Mouse (Mus musculus) left cerebral cortex, adult 6 months (tissue): ENCODE data around the gene C1rb. TPM values are rescaled to one million over a fixed set of nuclear protein-coding genes. Genes with fewer than 3 reads are reported as not detected.

Experiments used
- long read RNA-seq, 2 experiments: library from polyadenylated mRNA; unstranded; transcript quantifications; one replicate each; pipeline ENCODE4 v2.0.0; 2019 to 2020
- polyA plus RNA-seq: library from polyadenylated mRNA; unstranded; fragments of <200 nt; fragmentation: Nextera tagmentation; gene quantifications from 2 replicates; pipeline ENCODE4 v1.2.3, GENCODE M21; 2021

Gene C1rb
- polyA plus RNA-seq: not detected in 2 replicates
- long read RNA-seq, experiment 1: 0 reads
- long read RNA-seq, experiment 2: 0 reads

GRCm38 (mm10) chr6:124570026-124570425 lies at the start of gene C1rb:
C1rb (plus strand) TSS chr6:124570294.

DNA sequence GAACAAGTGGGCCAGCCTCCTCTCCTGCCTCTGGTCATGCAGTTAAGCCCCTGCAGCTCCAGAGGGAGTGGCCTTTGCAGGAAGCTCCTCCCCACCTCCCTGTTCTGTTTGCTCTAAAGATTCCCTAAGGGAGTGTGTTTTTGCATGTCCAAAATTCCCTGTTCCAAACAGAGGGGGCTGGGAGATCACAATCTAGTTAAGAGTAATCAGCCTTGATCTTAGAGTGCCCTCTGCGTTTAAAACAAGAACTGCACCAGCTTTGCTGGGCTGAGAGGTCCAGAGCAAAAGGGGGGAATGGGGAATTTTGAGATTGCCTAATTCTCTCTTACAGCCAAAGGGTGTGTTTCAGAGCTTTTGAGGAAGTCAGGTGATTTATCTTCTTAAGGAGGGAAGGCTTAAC lies 27.8 kb upstream of the C1rb start, which contains the start of gene C1s1:
Gene C1s1 (minus strand): TSS at position 76 of the 400 bp plus-strand sequence.

Other genes starting within 250 kb of the C1rb start
- gene Pex5, start 155.2 kb upstream of the C1rb start, polyA plus RNA-seq: 19.6 and 21.0 TPM in 2 replicates
- 47.8 and 63.4 TPM in 2 replicates for gene Clstn3, start 105.5 kb upstream of the C1rb start, polyA plus RNA-seq
- 0.40 and 0.51 TPM in 2 replicates for gene C1rl, start 77.2 kb upstream of the C1rb start, polyA plus RNA-seq
- 2.4 and 2.5 TPM in 2 replicates for gene C1ra, start 57.9 kb upstream of the C1rb start, polyA plus RNA-seq
- 0.43 and 0.45 TPM in 2 replicates for gene C1s1, start 27.9 kb upstream of the C1rb start, polyA plus RNA-seq
- gene C1s2, start 65.8 kb downstream of the C1rb start, polyA plus RNA-seq: not detected in 2 replicates
- gene Lpcat3, start 92.7 kb downstream of the C1rb start, polyA plus RNA-seq: 14.8 and 15.8 TPM in 2 replicates
- gene Emg1, start 141.9 kb downstream of the C1rb start, polyA plus RNA-seq: 81.8 and 92.0 TPM in 2 replicates
- 143 and 147 TPM in 2 replicates for gene Phb2, start 142.0 kb downstream of the C1rb start, polyA plus RNA-seq
- 3.5 and 5.4 TPM in 2 replicates for gene Ptpn6, start 168.4 kb downstream of the C1rb start, polyA plus RNA-seq
- gene Grcc10, start 171.1 kb downstream of the C1rb start, polyA plus RNA-seq: 1,134 and 1,230 TPM in 2 replicates
- gene Gm45234, start 185.7 kb downstream of the C1rb start, polyA plus RNA-seq: not detected in 2 replicates
- 12.8 and 30.3 TPM in 2 replicates for gene Atn1, start 186.2 kb downstream of the C1rb start, polyA plus RNA-seq
- 524 and 939 TPM in 2 replicates for gene Eno2, start 199.4 kb downstream of the C1rb start, polyA plus RNA-seq
- 0.85 and 2.2 TPM in 2 replicates for gene Lrrc23, start 209.4 kb downstream of the C1rb start, polyA plus RNA-seq
- gene Spsb2, start 238.4 kb downstream of the C1rb start, polyA plus RNA-seq: 3.9 and 5.0 TPM in 2 replicates
- 1,295 and 1,347 TPM in 2 replicates for gene Tpi1, start 244.0 kb downstream of the C1rb start, polyA plus RNA-seq